Mouse (Mus musculus): ENCODE data around the gene Crlf1. TPM values are rescaled to one million over a fixed set of nuclear protein-coding genes. Genes with fewer than 3 reads are reported as not detected.

Crlf1 gene
- polyA plus RNA-seq, 1 experiment from 2014 or later, result 1.6 TPM

DNA sequence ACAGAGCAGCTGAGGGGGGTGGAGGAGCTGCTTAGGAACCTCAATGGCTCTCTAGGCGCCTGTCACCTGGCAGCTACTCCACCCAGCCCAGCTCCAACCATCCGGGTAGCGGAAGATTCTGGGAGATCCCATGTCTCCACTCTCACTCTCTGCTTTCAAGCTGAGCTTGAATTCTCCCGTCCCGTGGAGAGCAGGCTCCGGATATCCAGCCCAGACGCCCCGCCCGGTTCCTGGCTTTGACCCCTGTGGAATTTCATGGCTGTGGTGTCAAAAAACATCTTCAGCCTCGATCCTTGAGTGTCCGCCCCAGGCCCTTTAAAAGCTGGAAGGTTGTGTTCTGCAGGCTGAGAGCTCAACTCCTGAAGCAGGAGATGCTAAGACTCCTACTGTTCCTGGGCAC, 26.2 kb upstream of the Crlf1 start:
- Histone ChIP-seq H3K4me2 (ENCODE audit: low read depth, low read length) (no peak overlapping the region), H3K27me3 (replicated peaks; ENCODE audit: control insufficient read depth, insufficient read depth, low read length) (no peaks in the 10 kb centered on the region), H3K9me3 (ENCODE audit: control insufficient read depth, low read length) (no peaks in the 10 kb centered on the region), H3K27ac (ENCODE audit: low read length) (no peak overlapping the region), H3K4me1 (ENCODE audit: control insufficient read depth, insufficient read depth, low read length) (peaks cover 31% of the 10 kb centered on the region), H3K36me3 (ENCODE audit: control insufficient read depth, insufficient read depth, low read length) (peaks cover 4% of the 10 kb centered on the region), H3K9ac (ENCODE audit: low read depth, low read length) (no peak overlapping the region), H3K4me3 (ENCODE audit: low read length) (no peak overlapping the region)
- 64% methylated on average over 11 of the region's 11 CpGs for WGBS
- no peak for ATAC-seq

- no peak for ATAC-seq
- peaks cover 29% of the 10 kb centered on the region for H3K4me1 ChIP-seq (ENCODE audit: control insufficient read depth, insufficient read depth, low read length)
- 65% methylated on average over 5 of the region's 5 CpGs for WGBS
- peaks cover 4% of the 10 kb centered on the region for H3K36me3 ChIP-seq (ENCODE audit: control insufficient read depth, insufficient read depth, low read length)
- H3K27ac ChIP-seq (ENCODE audit: low read length), result no peak overlapping the region
- H3K27me3 ChIP-seq (replicated peaks; ENCODE audit: control insufficient read depth, insufficient read depth, low read length), result no peaks in the 10 kb centered on the region
- H3K9me3 ChIP-seq (ENCODE audit: control insufficient read depth, low read length), result no peaks in the 10 kb centered on the region
- H3K9ac ChIP-seq (ENCODE audit: low read depth, low read length), result no peak overlapping the region
- no peak overlapping the region for H3K4me2 ChIP-seq (ENCODE audit: low read depth, low read length)
- H3K4me3 ChIP-seq (ENCODE audit: low read length), result no peak overlapping the region
Observed at GRCm38 (mm10) chr8:70467229-70467725, 25.7 kb upstream of the Crlf1 start.

- H3K4me2 ChIP-seq (ENCODE audit: low read depth, low read length), result no peak overlapping the region
- H3K9me3 ChIP-seq (ENCODE audit: control insufficient read depth, low read length), result no peaks in the 10 kb centered on the region
- peaks cover 4% of the 10 kb centered on the region for H3K36me3 ChIP-seq (ENCODE audit: control insufficient read depth, insufficient read depth, low read length)
- no peaks in the 10 kb centered on the region for H3K27me3 ChIP-seq (replicated peaks; ENCODE audit: control insufficient read depth, insufficient read depth, low read length)
- H3K4me1 ChIP-seq (ENCODE audit: control insufficient read depth, insufficient read depth, low read length), result peaks cover 29% of the 10 kb centered on the region
- no peak overlapping the region for H3K27ac ChIP-seq (ENCODE audit: low read length)
- no peak for ATAC-seq
- WGBS, result 71% methylated on average over 1 of the region's 1 CpGs
- H3K4me3 ChIP-seq (ENCODE audit: low read length), result no peak overlapping the region
- no peak overlapping the region for H3K9ac ChIP-seq (ENCODE audit: low read depth, low read length)
Observed at GRCm38 (mm10) chr8:70467907-70468306, 25.1 kb upstream of the Crlf1 start.

DNA sequence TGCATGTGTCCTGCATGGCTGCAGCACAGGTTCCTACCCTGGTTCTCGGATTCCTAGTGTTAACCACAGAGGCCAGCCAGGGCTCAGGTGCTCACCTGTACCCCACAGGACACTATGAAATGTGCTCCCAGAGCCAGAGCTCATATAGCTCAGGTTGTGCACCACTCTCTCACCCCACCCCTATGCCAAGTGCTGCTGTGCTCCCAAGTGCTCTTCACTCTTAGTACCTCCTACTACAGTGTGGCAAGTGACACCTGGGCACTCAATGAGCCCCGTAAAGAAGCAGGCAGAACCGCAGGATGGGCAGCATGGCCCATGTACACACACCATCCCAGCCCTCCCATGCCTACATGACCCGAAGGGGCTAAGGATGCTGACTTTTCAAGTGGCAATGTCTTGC, 24.2 kb upstream of the Crlf1 start:
- peaks cover 4% of the 10 kb centered on the region for H3K36me3 ChIP-seq (ENCODE audit: control insufficient read depth, insufficient read depth, low read length)
- WGBS, result 94% methylated on average over 4 of the region's 4 CpGs
- 0 out of 2 replicates have a peak, but pooled peaks have one; percentile 8 for ATAC-seq

GRCm38 (mm10) chr8:70469295-70469916, 23.6 kb upstream of the Crlf1 start:
- H3K36me3 ChIP-seq (ENCODE audit: control insufficient read depth, insufficient read depth, low read length), result peaks cover 4% of the 10 kb centered on the region
- 41% methylated on average over 10 of the region's 10 CpGs for WGBS
- peak overlapping the region; percentile 44; the same call in 1 of the 2 replicates for H3K9ac ChIP-seq (ENCODE audit: low read depth, low read length)
- H3K4me2 ChIP-seq (ENCODE audit: low read depth, low read length), result no peak overlapping the region
- ATAC-seq, result peak; percentile 88
- peaks cover 29% of the 10 kb centered on the region for H3K4me1 ChIP-seq (ENCODE audit: control insufficient read depth, insufficient read depth, low read length)
- H3K27ac ChIP-seq (ENCODE audit: low read length), result peak overlapping the region; percentile 59
- no peaks in the 10 kb centered on the region for H3K27me3 ChIP-seq (replicated peaks; ENCODE audit: control insufficient read depth, insufficient read depth, low read length)
- no peak overlapping the region for H3K4me3 ChIP-seq (ENCODE audit: low read length)
- no peaks in the 10 kb centered on the region for H3K9me3 ChIP-seq (ENCODE audit: control insufficient read depth, low read length)

More for the DNA sequence above, 24.2 kb upstream of the Crlf1 start:
- Histone ChIP-seq H3K9me3 (ENCODE audit: control insufficient read depth, low read length) (no peaks in the 10 kb centered on the region), H3K9ac (ENCODE audit: low read depth, low read length) (no peak overlapping the region), H3K27me3 (replicated peaks; ENCODE audit: control insufficient read depth, insufficient read depth, low read length) (no peaks in the 10 kb centered on the region), H3K27ac (ENCODE audit: low read length) (no peak overlapping the region), H3K4me2 (ENCODE audit: low read depth, low read length) (no peak overlapping the region), H3K4me3 (ENCODE audit: low read length) (no peak overlapping the region), H3K4me1 (ENCODE audit: control insufficient read depth, insufficient read depth, low read length) (peaks cover 29% of the 10 kb centered on the region)

DNA sequence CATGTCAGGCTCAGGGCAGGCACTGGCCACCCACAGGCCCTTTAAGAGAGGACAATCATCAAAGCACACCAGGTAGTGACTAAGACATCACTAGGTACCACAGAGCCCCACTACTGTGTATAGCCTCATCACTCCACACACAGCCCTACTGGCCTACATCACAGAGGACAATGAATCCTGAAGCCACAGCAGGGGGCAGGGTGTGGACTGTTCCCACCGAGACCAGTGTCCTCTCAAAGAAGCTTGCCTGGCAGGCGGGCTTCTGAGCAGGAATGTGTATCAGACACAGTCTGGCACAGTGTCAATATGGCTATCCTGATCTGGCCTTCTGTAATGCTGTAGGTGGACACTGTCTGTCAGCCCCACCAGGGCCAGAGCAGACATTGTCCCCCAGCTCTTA, 23.0 kb upstream of the Crlf1 start:
- ATAC-seq, result peak; percentile 8; the same call in 1 of the 2 replicates
- H3K27me3 ChIP-seq (replicated peaks; ENCODE audit: control insufficient read depth, insufficient read depth, low read length), result no peaks in the 10 kb centered on the region
- no peak overlapping the region; the same call in 1 of the 2 replicates for H3K9ac ChIP-seq (ENCODE audit: low read depth, low read length)
- peaks cover 4% of the 10 kb centered on the region for H3K36me3 ChIP-seq (ENCODE audit: control insufficient read depth, insufficient read depth, low read length)
- H3K9me3 ChIP-seq (ENCODE audit: control insufficient read depth, low read length), result no peaks in the 10 kb centered on the region
- no peak overlapping the region for H3K4me3 ChIP-seq (ENCODE audit: low read length)
- peaks cover 29% of the 10 kb centered on the region for H3K4me1 ChIP-seq (ENCODE audit: control insufficient read depth, insufficient read depth, low read length)
- 59% methylated on average over 2 of the region's 2 CpGs for WGBS
- peak overlapping the region; percentile 59; the same call in 1 of the 2 replicates for H3K27ac ChIP-seq (ENCODE audit: low read length)
- no peak overlapping the region for H3K4me2 ChIP-seq (ENCODE audit: low read depth, low read length)

DNA sequence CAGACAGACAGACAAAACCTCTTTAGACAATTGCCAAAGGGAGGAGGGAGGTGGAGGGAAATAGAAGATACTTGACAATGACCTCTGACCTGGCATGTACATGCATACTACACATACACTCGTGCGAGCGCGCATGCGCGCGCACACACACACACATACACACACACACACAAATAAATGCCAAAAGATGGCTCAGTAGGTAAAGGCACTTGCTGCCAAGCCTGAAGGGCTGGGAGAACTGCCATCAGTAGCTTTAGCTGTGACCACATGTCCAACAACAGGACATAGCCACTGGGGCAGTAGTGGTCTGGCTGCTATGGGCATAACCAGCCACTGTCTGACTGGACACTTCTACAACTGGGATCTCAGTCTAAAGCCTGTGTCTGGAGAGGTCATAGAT, 21.1 kb upstream of the Crlf1 start:
- Histone ChIP-seq H3K27me3 (replicated peaks; ENCODE audit: control insufficient read depth, insufficient read depth, low read length) (no peaks in the 10 kb centered on the region), H3K4me2 (ENCODE audit: low read depth, low read length) (no peak overlapping the region), H3K4me3 (ENCODE audit: low read length) (no peak overlapping the region), H3K9me3 (ENCODE audit: control insufficient read depth, low read length) (no peaks in the 10 kb centered on the region), H3K27ac (ENCODE audit: low read length) (no peak overlapping the region), H3K4me1 (ENCODE audit: control insufficient read depth, insufficient read depth, low read length) (peaks cover 37% of the 10 kb centered on the region), H3K9ac (ENCODE audit: low read depth, low read length) (no peak overlapping the region), H3K36me3 (ENCODE audit: control insufficient read depth, insufficient read depth, low read length) (no peaks in the 10 kb centered on the region)
- no peak for ATAC-seq
- WGBS, result 93% methylated on average over 7 of the region's 7 CpGs

GRCm38 (mm10) chr8:70476333-70477268, 16.4 kb upstream of the Crlf1 start, which contains the start of gene Klhl26:
Gene Klhl26, minus strand, starts transcription at chr8:70476968.
- Histone ChIP-seq H3K4me1 (ENCODE audit: control insufficient read depth, insufficient read depth, low read length) (peaks cover 12% of the 10 kb centered on the region), H3K4me3 (ENCODE audit: low read length) (peak within 1 kb of the TSS; percentile 74), H3K36me3 (ENCODE audit: control insufficient read depth, insufficient read depth, low read length) (no peaks in the 10 kb centered on the region), H3K9me3 (ENCODE audit: control insufficient read depth, low read length) (no peaks in the 10 kb centered on the region), H3K4me2 (ENCODE audit: low read depth, low read length) (peak within 1 kb of the TSS; percentile 91), H3K27me3 (replicated peaks; ENCODE audit: control insufficient read depth, insufficient read depth, low read length) (no peaks in the 10 kb centered on the region), H3K27ac (ENCODE audit: low read length) (peak within 1 kb of the TSS; percentile 62), H3K9ac (ENCODE audit: low read depth, low read length) (peak within 1 kb of the TSS; percentile 83)
- under 1% methylated on average over 53 of the region's 53 CpGs for WGBS
- ATAC-seq, result peak; percentile 89

DNA sequence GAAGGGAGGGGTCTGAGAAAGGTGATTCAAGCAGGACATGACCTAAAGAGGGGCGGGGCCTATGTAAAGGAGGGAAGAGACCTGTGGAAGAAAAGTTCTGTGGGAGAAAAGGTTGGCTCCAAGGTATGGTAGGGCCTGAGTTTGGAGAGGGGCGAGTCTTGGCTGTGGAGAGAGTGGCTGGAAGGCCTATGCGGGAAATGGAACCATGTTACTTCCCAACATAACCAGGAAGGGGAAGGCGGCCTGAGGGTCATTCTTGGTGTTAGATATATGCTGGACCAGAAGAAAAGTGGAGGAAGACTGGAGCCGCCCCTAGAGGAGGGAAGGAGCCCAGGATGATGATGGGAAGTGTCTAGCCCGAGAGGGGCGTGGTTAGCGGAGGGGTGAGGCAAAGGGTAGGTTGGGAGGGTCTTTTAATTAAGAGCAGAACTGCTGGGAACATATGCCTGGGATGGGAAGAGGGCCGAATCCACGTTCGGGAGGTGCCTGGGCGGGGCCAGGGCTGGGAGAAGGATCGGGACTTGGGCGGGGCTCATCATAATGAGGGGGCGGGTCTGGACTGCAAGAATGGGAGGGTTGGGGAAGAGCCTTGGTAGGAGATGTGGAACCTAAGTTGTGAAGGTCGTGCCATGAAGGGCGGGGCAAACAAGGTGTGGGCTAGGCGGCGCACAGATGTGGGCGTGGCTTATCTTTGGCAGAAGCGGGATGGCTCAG, 15.5 kb upstream of the Crlf1 start:
- peak overlapping the region; percentile 34; the same call in 1 of the 2 replicates for H3K9ac ChIP-seq (ENCODE audit: low read depth, low read length)
- peak overlapping the region; percentile 91 for H3K4me2 ChIP-seq (ENCODE audit: low read depth, low read length)
- H3K9me3 ChIP-seq (ENCODE audit: control insufficient read depth, low read length), result no peaks in the 10 kb centered on the region
- peak overlapping the region; percentile 52 for H3K27ac ChIP-seq (ENCODE audit: low read length)
- H3K4me3 ChIP-seq (ENCODE audit: low read length), result peak overlapping the region; percentile 74
- H3K36me3 ChIP-seq (ENCODE audit: control insufficient read depth, insufficient read depth, low read length), result no peaks in the 10 kb centered on the region
- H3K27me3 ChIP-seq (replicated peaks; ENCODE audit: control insufficient read depth, insufficient read depth, low read length), result no peaks in the 10 kb centered on the region
- H3K4me1 ChIP-seq (ENCODE audit: control insufficient read depth, insufficient read depth, low read length), result peaks cover 12% of the 10 kb centered on the region
- WGBS, result 3% methylated on average over 21 of the region's 21 CpGs
- ATAC-seq, result peak; percentile 59
